Mouse (Mus musculus): ENCODE measurements around the gene Atp5d. TPM values are rescaled to one million over a fixed set of nuclear protein-coding genes. Genes with fewer than 3 reads are reported as not detected.

The Atp5d gene
- polyA plus RNA-seq, 1 experiment from 2014 or later: 426 TPM

GRCm38 (mm10) chr10:80161522-80162242 lies 23.2 kb downstream of the Atp5d start:
- Histone ChIP-seq H3K27ac (replicated peaks; ENCODE audit: low read depth, low read length) (peak overlapping the region; percentile 83), H3K4me1 (ENCODE audit: control insufficient read depth, insufficient read depth, low read length) (peaks cover 62% of the 10 kb centered on the region), H3K4me3 (ENCODE audit: low read depth, low read length) (peak overlapping the region; percentile 29; the same call in 1 of the 2 replicates), H3K27me3 (ENCODE audit: control insufficient read depth, insufficient read depth, low read length) (no peaks in the 10 kb centered on the region), H3K9me3 (ENCODE audit: control insufficient read depth, low read length) (no peaks in the 10 kb centered on the region), H3K4me2 (ENCODE audit: low read depth, severe bottlenecking) (peak overlapping the region; percentile 72), H3K9ac (ENCODE audit: low read length) (peak overlapping the region; percentile 47; the same call in 1 of the 2 replicates), H3K36me3 (ENCODE audit: control insufficient read depth, insufficient read depth, low read length) (peaks cover 9% of the 10 kb centered on the region)
- DNase-seq (ENCODE audit: low spot score) (peak; percentile 65), ATAC-seq (ENCODE audit: insufficient number of reproducible peaks, low FRiP score, low TSS enrichment, low read depth) (no peak)
- WGBS: 9% methylated on average over 7 of the region's 7 CpGs

- Histone ChIP-seq H3K4me2 (ENCODE audit: low read depth, severe bottlenecking) (no peak overlapping the region), H3K27ac (replicated peaks; ENCODE audit: low read depth, low read length) (no peak overlapping the region), H3K9ac (ENCODE audit: low read length) (no peak overlapping the region), H3K9me3 (ENCODE audit: control insufficient read depth, low read length) (no peaks in the 10 kb centered on the region), H3K4me1 (ENCODE audit: control insufficient read depth, insufficient read depth, low read length) (peaks cover 59% of the 10 kb centered on the region), H3K36me3 (ENCODE audit: control insufficient read depth, insufficient read depth, low read length) (peaks cover 3% of the 10 kb centered on the region), H3K27me3 (ENCODE audit: control insufficient read depth, insufficient read depth, low read length) (no peaks in the 10 kb centered on the region), H3K4me3 (ENCODE audit: low read depth, low read length) (no peak overlapping the region)
- DNase-seq (ENCODE audit: low spot score) (no peak), ATAC-seq (ENCODE audit: insufficient number of reproducible peaks, low FRiP score, low TSS enrichment, low read depth) (no peak)
- 72% methylated on average over 3 of the region's 3 CpGs for WGBS
Measured at GRCm38 (mm10) chr10:80162243-80162608, 23.8 kb downstream of the Atp5d start.

GRCm38 (mm10) chr10:80162716-80163299 lies 24.4 kb downstream of the Atp5d start:
- Histone ChIP-seq H3K36me3 (ENCODE audit: control insufficient read depth, insufficient read depth, low read length) (no peaks in the 10 kb centered on the region; the same call in 1 of the 2 replicates), H3K4me2 (ENCODE audit: low read depth, severe bottlenecking) (peak overlapping the region; percentile 13; the same call in 1 of the 2 replicates), H3K9me3 (ENCODE audit: control insufficient read depth, low read length) (no peaks in the 10 kb centered on the region), H3K9ac (ENCODE audit: low read length) (no peak overlapping the region), H3K4me3 (ENCODE audit: low read depth, low read length) (no peak overlapping the region), H3K4me1 (ENCODE audit: control insufficient read depth, insufficient read depth, low read length) (peaks cover 54% of the 10 kb centered on the region), H3K27ac (replicated peaks; ENCODE audit: low read depth, low read length) (no peak overlapping the region; the same call in 1 of the 2 replicates), H3K27me3 (ENCODE audit: control insufficient read depth, insufficient read depth, low read length) (no peaks in the 10 kb centered on the region)
- DNase-seq (ENCODE audit: low spot score) (no peak), ATAC-seq (ENCODE audit: insufficient number of reproducible peaks, low FRiP score, low TSS enrichment, low read depth) (no peak)
- 68% methylated on average over 6 of the region's 6 CpGs for WGBS

GRCm38 (mm10) chr10:80163721-80164120 lies 25.3 kb downstream of the Atp5d start:
- DNase-seq (ENCODE audit: low spot score) (no peak), ATAC-seq (ENCODE audit: insufficient number of reproducible peaks, low FRiP score, low TSS enrichment, low read depth) (no peak)
- no peaks in the 10 kb centered on the region for H3K36me3 ChIP-seq (ENCODE audit: control insufficient read depth, insufficient read depth, low read length)
- H3K9ac ChIP-seq (ENCODE audit: low read length): no peak overlapping the region
- H3K4me1 ChIP-seq (ENCODE audit: control insufficient read depth, insufficient read depth, low read length): peaks cover 51% of the 10 kb centered on the region
- H3K9me3 ChIP-seq (ENCODE audit: control insufficient read depth, low read length): no peaks in the 10 kb centered on the region
- no peak overlapping the region for H3K4me2 ChIP-seq (ENCODE audit: low read depth, severe bottlenecking)
- H3K27ac ChIP-seq (replicated peaks; ENCODE audit: low read depth, low read length): no peak overlapping the region
- no peaks in the 10 kb centered on the region for H3K27me3 ChIP-seq (ENCODE audit: control insufficient read depth, insufficient read depth, low read length)
- no peak overlapping the region for H3K4me3 ChIP-seq (ENCODE audit: low read depth, low read length)
- WGBS: 74% methylated on average over 8 of the region's 8 CpGs

GRCm38 (mm10) chr10:80164161-80164997 lies 25.9 kb downstream of the Atp5d start:
- ATAC-seq (ENCODE audit: insufficient number of reproducible peaks, low FRiP score, low TSS enrichment, low read depth): no peak
- peaks cover 51% of the 10 kb centered on the region for H3K4me1 ChIP-seq (ENCODE audit: control insufficient read depth, insufficient read depth, low read length)

GRCm38 (mm10) chr10:80164998-80165344 lies 26.5 kb downstream of the Atp5d start:
- peaks cover 50% of the 10 kb centered on the region for H3K4me1 ChIP-seq (ENCODE audit: control insufficient read depth, insufficient read depth, low read length)
- H3K9ac ChIP-seq (ENCODE audit: low read length): peak overlapping the region; percentile 32; the same call in 1 of the 2 replicates
- peak overlapping the region; percentile 34 for H3K4me3 ChIP-seq (ENCODE audit: low read depth, low read length)
- no peaks in the 10 kb centered on the region for H3K9me3 ChIP-seq (ENCODE audit: control insufficient read depth, low read length)
- peaks cover 3% of the 10 kb centered on the region; the same call in 1 of the 2 replicates for H3K36me3 ChIP-seq (ENCODE audit: control insufficient read depth, insufficient read depth, low read length)
- ATAC-seq (ENCODE audit: insufficient number of reproducible peaks, low FRiP score, low TSS enrichment, low read depth): 0 out of 2 replicates have a peak, but pooled peaks have one; percentile 2
- no peaks in the 10 kb centered on the region for H3K27me3 ChIP-seq (ENCODE audit: control insufficient read depth, insufficient read depth, low read length)
- DNase-seq (ENCODE audit: low spot score): peak; percentile 99
- WGBS: under 1% methylated on average over 17 of the region's 17 CpGs
- peak overlapping the region; percentile 83 for H3K4me2 ChIP-seq (ENCODE audit: low read depth, severe bottlenecking)
- H3K27ac ChIP-seq (replicated peaks; ENCODE audit: low read depth, low read length): no peak overlapping the region

More at GRCm38 (mm10) chr10:80164161-80164997, 25.9 kb downstream of the Atp5d start:
- no peaks in the 10 kb centered on the region for H3K27me3 ChIP-seq (ENCODE audit: control insufficient read depth, insufficient read depth, low read length)
- no peak overlapping the region for H3K27ac ChIP-seq (replicated peaks; ENCODE audit: low read depth, low read length)
- H3K9me3 ChIP-seq (ENCODE audit: control insufficient read depth, low read length): no peaks in the 10 kb centered on the region
- H3K4me3 ChIP-seq (ENCODE audit: low read depth, low read length): peak overlapping the region; percentile 34
- H3K36me3 ChIP-seq (ENCODE audit: control insufficient read depth, insufficient read depth, low read length): no peaks in the 10 kb centered on the region
- peak overlapping the region; percentile 32; the same call in 1 of the 2 replicates for H3K9ac ChIP-seq (ENCODE audit: low read length)
- H3K4me2 ChIP-seq (ENCODE audit: low read depth, severe bottlenecking): peak overlapping the region; percentile 83
- 7% methylated on average over 44 of the region's 44 CpGs for WGBS
- DNase-seq (ENCODE audit: low spot score): no peak

- WGBS: 17% methylated on average over 20 of the region's 20 CpGs
- DNase-seq (ENCODE audit: low spot score) (no peak), ATAC-seq (ENCODE audit: insufficient number of reproducible peaks, low FRiP score, low TSS enrichment, low read depth) (no peak)
- peak within 1 kb of the TSS; percentile 83 for H3K4me2 ChIP-seq (ENCODE audit: low read depth, severe bottlenecking)
- H3K4me1 ChIP-seq (ENCODE audit: control insufficient read depth, insufficient read depth, low read length): peaks cover 48% of the 10 kb centered on the region
- no peak within 1 kb of the TSS for H3K27ac ChIP-seq (replicated peaks; ENCODE audit: low read depth, low read length)
- peak within 1 kb of the TSS; percentile 34 for H3K4me3 ChIP-seq (ENCODE audit: low read depth, low read length)
- peak within 1 kb of the TSS; percentile 32; the same call in 1 of the 2 replicates for H3K9ac ChIP-seq (ENCODE audit: low read length)
- H3K9me3 ChIP-seq (ENCODE audit: control insufficient read depth, low read length): no peaks in the 10 kb centered on the region
- peaks cover 8% of the 10 kb centered on the region; the same call in 1 of the 2 replicates for H3K36me3 ChIP-seq (ENCODE audit: control insufficient read depth, insufficient read depth, low read length)
- H3K27me3 ChIP-seq (ENCODE audit: control insufficient read depth, insufficient read depth, low read length): no peaks in the 10 kb centered on the region
Measured at GRCm38 (mm10) chr10:80165392-80166128, 27.1 kb downstream of the Atp5d start, which contains the start of gene Cirbp. Gene Cirbp (plus strand): TSS chr10:80165985.

Data from limb, embryonic 11.5 days (tissue).